Mouse (Mus musculus): ENCODE data around the gene Vac14.

GRCm38 (mm10) chr8:110618391-110619207 is at the start of gene Vac14:
- TF ChIP-seq GATA1 (IDR thresholded peaks at IDR 0.05; ENCODE audit: low read length) = no peak
- TF ChIP-seq TAL1 (IDR thresholded peaks at IDR 0.05; ENCODE audit: low read length) = no peak
